Mouse (Mus musculus): ENCODE data around the gene Trim58. TPM values are rescaled to one million over a fixed set of nuclear protein-coding genes. Genes with fewer than 3 reads are reported as not detected.
A peak's percentile ranks its signal among the peaks of the same experiment; 100 is the strongest.

Gene Trim58
- polyA plus RNA-seq (2016; fragmentation: Nextera tagmentation; extraction: Ambion mirVana): 0.15 and 0.35 TPM in 2 replicates

- no peaks in the 10 kb centered on the region for H3K36me3 ChIP-seq
- no peak within 1 kb of the TSS for H3K27ac ChIP-seq
- H3K9ac ChIP-seq (replicated peaks): peak within 1 kb of the TSS; percentile 48; the same call in 1 of the 2 replicates
- peaks cover 11% of the 10 kb centered on the region for H3K4me1 ChIP-seq (replicated peaks)
- no peaks in the 10 kb centered on the region for H3K9me3 ChIP-seq
- peak; percentile 66; the same call in 1 of the 2 replicates for ATAC-seq (ENCODE audit: insufficient number of reproducible peaks, insufficient read depth, low FRiP score, low TSS enrichment, low read depth)
- peak within 1 kb of the TSS; percentile 42 for H3K4me3 ChIP-seq (replicated peaks)
- 5% methylated on average over 34 of the region's 34 CpGs for WGBS
- peaks cover 41% of the 10 kb centered on the region for H3K27me3 ChIP-seq
- peak within 1 kb of the TSS; percentile 84 for H3K4me2 ChIP-seq
Observed at GRCm38 (mm10) chr11:58640272-58640867, at the start of gene Trim58. TSS of gene Trim58 (plus strand) at chr11:58640465.

- 85% methylated on average over 6 of the region's 6 CpGs for WGBS
- H3K27ac ChIP-seq: no peak within 1 kb of the TSS
- H3K27me3 ChIP-seq: no peaks in the 10 kb centered on the region; the same call in 1 of the 2 replicates
- H3K4me2 ChIP-seq: no peak within 1 kb of the TSS
- no peak within 1 kb of the TSS for H3K4me3 ChIP-seq (replicated peaks)
- no peaks in the 10 kb centered on the region for H3K36me3 ChIP-seq
- ATAC-seq (ENCODE audit: insufficient number of reproducible peaks, insufficient read depth, low FRiP score, low TSS enrichment, low read depth): no peak
- no peaks in the 10 kb centered on the region for H3K4me1 ChIP-seq (replicated peaks)
- no peak within 1 kb of the TSS for H3K9ac ChIP-seq (replicated peaks)
- H3K9me3 ChIP-seq: no peaks in the 10 kb centered on the region
Observed at GRCm38 (mm10) chr11:58594814-58595213, 45.5 kb upstream of the Trim58 start, which contains the start of gene Olfr324. TSS of gene Olfr324 (plus strand) at chr11:58595114.

DNA sequence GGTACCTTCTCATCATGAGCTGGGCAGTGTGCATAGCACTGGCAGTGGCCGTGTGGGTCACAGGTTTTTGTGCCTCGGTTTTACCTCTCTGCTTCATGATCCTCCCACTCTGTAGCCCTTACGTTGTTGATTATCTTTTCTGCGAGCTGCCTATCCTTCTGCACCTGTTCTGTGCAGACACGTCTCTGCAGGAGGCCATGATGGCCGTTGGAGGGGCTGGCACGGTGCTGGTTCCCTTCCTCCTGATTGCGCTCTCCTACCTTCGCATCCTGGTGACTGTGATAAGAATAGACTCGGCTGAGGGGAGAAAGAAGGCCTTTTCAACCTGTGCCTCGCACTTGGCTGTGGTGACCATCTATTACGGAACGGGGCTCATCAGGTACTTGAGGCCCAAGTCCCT is 42.4 kb upstream of the Trim58 start:
- Histone ChIP-seq H3K27me3 (no peaks in the 10 kb centered on the region; the same call in 1 of the 2 replicates), H3K36me3 (no peaks in the 10 kb centered on the region), H3K9me3 (no peaks in the 10 kb centered on the region), H3K27ac (no peak overlapping the region), H3K4me3 (replicated peaks) (no peak overlapping the region), H3K4me1 (replicated peaks) (no peaks in the 10 kb centered on the region), H3K4me2 (no peak overlapping the region), H3K9ac (replicated peaks) (no peak overlapping the region)
- WGBS: 87% methylated on average over 13 of the region's 13 CpGs
- no peak for ATAC-seq (ENCODE audit: insufficient number of reproducible peaks, insufficient read depth, low FRiP score, low TSS enrichment, low read depth)

DNA sequence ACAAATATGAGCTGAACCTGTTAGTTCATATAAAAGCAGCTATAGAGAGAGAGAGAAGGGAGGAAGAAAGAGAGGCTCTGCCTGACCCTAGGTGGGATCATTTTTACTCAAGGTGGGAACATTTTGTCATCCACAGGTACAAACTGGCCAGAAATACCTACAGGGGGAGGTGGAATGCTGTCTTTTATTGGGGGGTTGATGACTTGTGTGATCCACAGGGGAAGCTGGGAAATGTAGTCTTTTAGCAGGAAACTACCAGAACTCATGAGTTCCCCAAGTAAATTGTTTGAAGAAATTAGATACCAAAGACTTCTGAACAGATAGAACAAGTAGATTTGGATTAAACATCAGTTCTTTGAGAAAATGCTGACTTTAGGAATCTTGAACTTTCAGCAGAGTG is 38.2 kb upstream of the Trim58 start:
- Histone ChIP-seq H3K9ac (replicated peaks) (no peak overlapping the region), H3K27ac (no peak overlapping the region), H3K9me3 (no peaks in the 10 kb centered on the region), H3K36me3 (no peaks in the 10 kb centered on the region), H3K27me3 (no peaks in the 10 kb centered on the region; the same call in 1 of the 2 replicates), H3K4me1 (replicated peaks) (no peaks in the 10 kb centered on the region), H3K4me3 (replicated peaks) (no peak overlapping the region), H3K4me2 (no peak overlapping the region)
- no peak for ATAC-seq (ENCODE audit: insufficient number of reproducible peaks, insufficient read depth, low FRiP score, low TSS enrichment, low read depth)

DNA sequence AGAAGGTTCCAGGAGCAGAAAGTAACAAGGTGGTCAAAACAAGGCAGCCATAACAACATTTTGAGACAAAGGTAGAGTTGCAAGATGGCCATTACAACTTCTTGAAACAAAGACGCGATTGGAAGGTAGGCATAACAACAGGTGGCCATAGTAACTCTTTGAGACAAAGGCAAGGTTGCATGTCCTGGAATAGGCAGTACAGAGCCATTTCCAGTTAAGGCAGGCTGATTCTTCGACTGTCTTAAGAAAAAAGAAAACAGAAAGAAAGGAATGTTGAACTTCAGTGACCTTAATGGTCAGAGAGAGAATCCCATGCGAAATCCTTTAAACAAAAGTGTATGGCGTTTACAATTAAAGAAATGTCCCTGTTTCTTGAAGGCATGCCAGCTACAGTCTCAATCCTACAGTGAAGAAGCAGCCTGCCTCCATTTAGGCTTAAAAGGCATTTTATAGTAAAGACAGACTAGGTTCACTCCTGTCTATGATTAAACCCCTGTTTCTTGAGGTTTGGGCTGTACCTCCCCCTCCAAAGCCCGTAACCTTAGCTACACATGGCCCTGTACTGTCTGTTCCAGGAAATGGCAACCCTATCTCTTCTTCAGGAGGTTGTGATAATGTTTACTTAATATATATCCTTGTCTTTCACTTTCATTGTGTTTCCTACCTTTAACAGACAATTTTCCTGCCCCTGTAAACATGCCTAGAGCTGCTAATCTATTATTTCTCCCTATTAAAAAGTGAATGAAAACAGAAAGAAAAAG is 37.3 kb upstream of the Trim58 start:
- H3K27ac ChIP-seq: no peak overlapping the region
- H3K36me3 ChIP-seq: no peaks in the 10 kb centered on the region
- ATAC-seq (ENCODE audit: insufficient number of reproducible peaks, insufficient read depth, low FRiP score, low TSS enrichment, low read depth): no peak
- no peak overlapping the region for H3K4me3 ChIP-seq (replicated peaks)
- H3K4me2 ChIP-seq: no peak overlapping the region
- no peaks in the 10 kb centered on the region; the same call in 1 of the 2 replicates for H3K27me3 ChIP-seq
- 82% methylated on average over 6 of the region's 6 CpGs for WGBS
- H3K9me3 ChIP-seq: no peaks in the 10 kb centered on the region
- H3K4me1 ChIP-seq (replicated peaks): no peaks in the 10 kb centered on the region
- H3K9ac ChIP-seq (replicated peaks): no peak overlapping the region

GRCm38 (mm10) chr11:58604688-58605087 is 35.6 kb upstream of the Trim58 start:
- Histone ChIP-seq H3K27ac (no peak overlapping the region), H3K4me2 (no peak overlapping the region), H3K27me3 (no peaks in the 10 kb centered on the region), H3K4me1 (replicated peaks) (no peaks in the 10 kb centered on the region), H3K9ac (replicated peaks) (no peak overlapping the region), H3K9me3 (no peaks in the 10 kb centered on the region), H3K36me3 (no peaks in the 10 kb centered on the region), H3K4me3 (replicated peaks) (no peak overlapping the region)
- WGBS: 77% methylated on average over 2 of the region's 2 CpGs
- no peak for ATAC-seq (ENCODE audit: insufficient number of reproducible peaks, insufficient read depth, low FRiP score, low TSS enrichment, low read depth)

GRCm38 (mm10) chr11:58605228-58605627 is 35.0 kb upstream of the Trim58 start:
- no peaks in the 10 kb centered on the region for H3K4me1 ChIP-seq (replicated peaks)
- no peaks in the 10 kb centered on the region for H3K27me3 ChIP-seq
- no peak overlapping the region for H3K27ac ChIP-seq
- H3K4me2 ChIP-seq: no peak overlapping the region
- no peak overlapping the region for H3K4me3 ChIP-seq (replicated peaks)
- H3K9ac ChIP-seq (replicated peaks): no peak overlapping the region
- ATAC-seq (ENCODE audit: insufficient number of reproducible peaks, insufficient read depth, low FRiP score, low TSS enrichment, low read depth): no peak
- H3K36me3 ChIP-seq: no peaks in the 10 kb centered on the region
- H3K9me3 ChIP-seq: no peaks in the 10 kb centered on the region
- 86% methylated on average over 3 of the region's 3 CpGs for WGBS

DNA sequence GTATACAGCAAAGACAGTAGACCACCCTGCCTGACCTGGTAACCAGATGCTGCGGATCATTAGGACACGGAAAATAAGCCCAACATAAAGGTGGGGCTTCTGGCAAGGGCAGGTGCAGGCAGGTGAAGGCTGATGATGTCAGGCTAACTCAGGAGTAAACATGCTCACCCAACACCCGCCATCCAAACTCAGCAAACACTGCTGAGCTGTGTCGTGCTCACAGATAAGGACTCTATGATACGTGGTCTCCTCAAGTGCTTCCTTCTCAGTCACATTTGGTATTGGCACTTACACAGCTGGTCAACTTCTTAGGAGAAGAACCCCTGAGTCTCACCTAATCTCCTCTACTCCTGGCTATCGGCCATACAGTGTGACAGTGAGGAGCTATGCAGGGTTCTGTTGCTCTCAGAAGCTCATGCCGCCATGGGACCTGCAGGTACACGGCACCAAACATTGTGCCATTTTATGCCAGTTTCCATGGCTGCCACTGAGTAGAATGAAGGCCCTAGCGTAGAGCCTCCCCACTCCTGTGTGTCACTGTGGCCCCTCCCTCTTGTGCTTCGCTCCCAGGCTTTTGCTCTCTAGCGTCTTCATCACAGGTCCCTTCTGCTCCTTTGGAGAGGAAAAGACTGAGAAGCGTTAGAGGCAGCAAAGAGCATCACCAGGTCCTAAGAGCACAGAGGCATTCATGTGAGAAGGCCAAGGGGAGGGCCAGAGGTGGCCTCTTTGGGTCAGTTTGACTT is 33.9 kb upstream of the Trim58 start:
- Histone ChIP-seq H3K9me3 (no peaks in the 10 kb centered on the region), H3K27ac (no peak overlapping the region), H3K9ac (replicated peaks) (no peak overlapping the region), H3K4me2 (no peak overlapping the region), H3K27me3 (no peaks in the 10 kb centered on the region), H3K4me1 (replicated peaks) (no peaks in the 10 kb centered on the region), H3K4me3 (replicated peaks) (no peak overlapping the region), H3K36me3 (no peaks in the 10 kb centered on the region)
- 90% methylated on average over 12 of the region's 12 CpGs for WGBS
- ATAC-seq (ENCODE audit: insufficient number of reproducible peaks, insufficient read depth, low FRiP score, low TSS enrichment, low read depth): no peak

DNA sequence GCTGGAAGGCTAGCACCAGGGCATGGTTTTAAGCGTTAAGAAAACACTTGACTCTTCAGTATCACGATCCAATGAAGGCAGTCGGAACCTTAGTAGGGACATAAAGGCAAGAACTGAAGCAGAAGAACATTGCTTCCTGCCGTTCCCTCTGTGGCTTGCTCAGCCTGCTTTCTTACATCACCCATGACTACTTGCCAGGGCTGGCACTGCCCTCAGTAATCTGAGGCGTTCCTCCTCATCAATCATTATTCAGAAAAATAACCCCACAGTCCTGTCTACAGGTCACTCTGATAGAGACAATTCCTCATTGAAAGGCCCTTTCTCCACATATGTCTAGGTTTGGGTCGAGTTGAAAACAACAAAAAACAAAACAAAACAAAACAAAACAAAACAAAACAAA is 33.2 kb upstream of the Trim58 start:
- H3K9me3 ChIP-seq: no peaks in the 10 kb centered on the region
- WGBS: 91% methylated on average over 6 of the region's 6 CpGs
- no peaks in the 10 kb centered on the region for H3K27me3 ChIP-seq
- H3K36me3 ChIP-seq: no peaks in the 10 kb centered on the region
- no peak overlapping the region for H3K4me2 ChIP-seq
- no peaks in the 10 kb centered on the region for H3K4me1 ChIP-seq (replicated peaks)
- ATAC-seq (ENCODE audit: insufficient number of reproducible peaks, insufficient read depth, low FRiP score, low TSS enrichment, low read depth): no peak
- no peak overlapping the region for H3K27ac ChIP-seq
- no peak overlapping the region for H3K4me3 ChIP-seq (replicated peaks)
- H3K9ac ChIP-seq (replicated peaks): no peak overlapping the region

DNA sequence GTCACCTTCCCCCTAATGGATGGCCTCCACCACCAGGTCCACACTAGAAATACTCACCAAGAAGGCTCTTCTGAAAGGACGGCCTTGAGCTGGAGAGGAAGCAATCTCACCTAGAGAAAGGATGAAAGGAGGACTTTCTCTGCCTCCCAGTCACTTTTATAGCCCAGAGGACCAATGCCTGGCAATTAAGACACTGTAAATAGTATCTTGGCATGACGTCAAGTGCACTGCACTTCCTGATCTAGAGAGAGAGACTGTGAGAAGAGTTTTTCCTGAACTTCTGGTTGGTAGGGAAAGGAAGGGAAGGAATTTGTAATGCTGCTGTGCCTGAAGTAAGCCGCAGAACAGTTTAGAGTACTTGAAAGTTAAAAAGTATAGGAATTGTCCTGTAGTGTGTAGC is 26.9 kb upstream of the Trim58 start:
- no peaks in the 10 kb centered on the region for H3K36me3 ChIP-seq
- H3K4me2 ChIP-seq: no peak overlapping the region
- H3K4me3 ChIP-seq (replicated peaks): no peak overlapping the region
- no peaks in the 10 kb centered on the region for H3K27me3 ChIP-seq
- 56% methylated on average over 3 of the region's 3 CpGs for WGBS
- H3K9me3 ChIP-seq: no peaks in the 10 kb centered on the region
- no peak for ATAC-seq (ENCODE audit: insufficient number of reproducible peaks, insufficient read depth, low FRiP score, low TSS enrichment, low read depth)
- H3K27ac ChIP-seq: no peak overlapping the region
- no peak overlapping the region for H3K9ac ChIP-seq (replicated peaks)
- no peaks in the 10 kb centered on the region for H3K4me1 ChIP-seq (replicated peaks)

- no peaks in the 10 kb centered on the region for H3K9me3 ChIP-seq
- no peak overlapping the region for H3K4me2 ChIP-seq
- no peaks in the 10 kb centered on the region for H3K27me3 ChIP-seq
- H3K27ac ChIP-seq: no peak overlapping the region
- ATAC-seq (ENCODE audit: insufficient number of reproducible peaks, insufficient read depth, low FRiP score, low TSS enrichment, low read depth): no peak
- H3K9ac ChIP-seq (replicated peaks): no peak overlapping the region
- H3K36me3 ChIP-seq: no peaks in the 10 kb centered on the region
- no peaks in the 10 kb centered on the region for H3K4me1 ChIP-seq (replicated peaks)
- no peak overlapping the region for H3K4me3 ChIP-seq (replicated peaks)
Observed at GRCm38 (mm10) chr11:58614526-58614925, 25.7 kb upstream of the Trim58 start.
